Mouse (Mus musculus) left cerebral cortex, adult 2 months (tissue): ENCODE results near the gene Gm21304. TPM values are rescaled to one million over a fixed set of nuclear protein-coding genes. Genes with fewer than 3 reads are reported as not detected.
"Not testable (repeated sequence)": the region's sequence is repeated elsewhere in the genome, so short reads cannot be mapped to it uniquely, and the experiment has no call there.

ENCODE experiments used
- DNase-seq, 2 experiments: peaks; one replicate each; pipeline ENCODE4 v3.0.0; 2021 to 2022; ENCODE audit warnings: low spot score in 2 of 2, mixed read lengths in 1 of 2; ENCODE audit errors: extremely low spot score in 1 of 2
- H3K27ac ChIP-seq: fragments of 200-600 bp; 2 replicates; pipeline ENCODE4 v1.8.1; 2022
- H3K4me3 ChIP-seq: fragments of 200-600 bp; 2 replicates; pipeline ENCODE4 v1.8.1; 2022
- CTCF ChIP-seq: fragments of 200-600 bp; IDR thresholded peaks from 2 replicates; pipeline ENCODE4 v1.8.1; 2022; ENCODE audit warnings: antibody characterized with exemption, mild to moderate bottlenecking, moderate library complexity
- intact Hi-C: fragments of 180-260 bp; cut with DNase I; formaldehyde crosslinking; loops from one replicate; pipeline ENCODE4 v1.15.1; 2025
- long read RNA-seq, 2 experiments: library from polyadenylated mRNA; stranded (forward); transcript quantifications; one replicate each; pipeline ENCODE4 v2.0.0; 2021; ENCODE audit warnings: borderline mapping rate in 2 of 2
- total RNA-seq, 2 experiments: library from RNA; stranded (reverse); gene quantifications; 2 replicates each; pipeline ENCODE4 v1.2.3; 2021

Gene Gm21304
- total RNA-seq = not detected
- long read RNA-seq, experiment 1 = 0 reads
- long read RNA-seq, experiment 2 = 0 reads

GRCm38 (mm10) chr10:104168215-104168614, at the start of gene Gm21304:
Gm21304 (plus strand) TSS chr10:104168515.
- H3K4me3 ChIP-seq, DNase-seq, H3K27ac ChIP-seq, intact Hi-C loops: not testable (repeated sequence)

DNA sequence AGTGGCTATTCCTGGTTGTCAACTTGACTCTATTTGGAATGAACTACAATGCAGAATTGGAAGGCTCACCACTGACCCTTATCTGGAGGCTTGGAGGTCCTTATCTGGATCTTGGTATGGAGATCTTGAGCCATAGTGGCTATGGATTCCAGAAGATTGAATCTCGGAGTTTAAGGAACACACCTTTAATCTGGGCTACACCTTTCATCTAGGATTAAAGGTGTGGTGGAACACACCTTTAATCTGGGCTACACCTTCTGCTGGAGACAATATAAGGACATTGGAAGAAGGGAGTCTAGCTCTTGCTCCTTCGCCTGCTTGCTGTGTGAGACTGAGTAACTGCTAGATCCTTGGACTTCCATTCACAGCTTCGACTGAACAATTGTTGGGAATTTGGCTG, 25.6 kb upstream of the Gm21304 start, which contains the start of gene Gm21293:
Gene Gm21293 (plus strand): TSS at position 301 of the 400 bp plus-strand sequence.
- H3K4me3 ChIP-seq, intact Hi-C loops, H3K27ac ChIP-seq, DNase-seq: not testable (repeated sequence)

- H3K27ac ChIP-seq, H3K4me3 ChIP-seq, intact Hi-C loops, DNase-seq: not testable (repeated sequence)
Observed at GRCm38 (mm10) chr10:104151197-104151596, 17.1 kb upstream of the Gm21304 start, which contains the start of gene Gm6763. Gm6763 (plus strand) TSS chr10:104151497.

DNA sequence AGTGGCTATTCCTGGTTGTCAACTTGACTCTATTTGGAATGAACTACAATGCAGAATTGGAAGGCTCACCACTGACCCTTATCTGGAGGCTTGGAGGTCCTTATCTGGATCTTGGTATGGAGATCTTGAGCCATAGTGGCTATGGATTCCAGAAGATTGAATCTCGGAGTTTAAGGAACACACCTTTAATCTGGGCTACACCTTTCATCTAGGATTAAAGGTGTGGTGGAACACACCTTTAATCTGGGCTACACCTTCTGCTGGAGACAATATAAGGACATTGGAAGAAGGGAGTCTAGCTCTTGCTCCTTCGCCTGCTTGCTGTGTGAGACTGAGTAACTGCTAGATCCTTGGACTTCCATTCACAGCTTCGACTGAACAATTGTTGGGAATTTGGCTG, 8.6 kb upstream of the Gm21304 start, which contains the start of gene Gm8764:
Gene Gm8764 (plus strand): TSS at position 301 of the 400 bp plus-strand sequence.
- H3K27ac ChIP-seq, H3K4me3 ChIP-seq, intact Hi-C loops, DNase-seq: not testable (repeated sequence)

GRCm38 (mm10) chr10:104176724-104177123, 8.4 kb downstream of the Gm21304 start, which contains the start of gene Gm21312:
Gm21312 (plus strand) TSS chr10:104177024.
- DNase-seq, H3K4me3 ChIP-seq, H3K27ac ChIP-seq, intact Hi-C loops: not testable (repeated sequence)

DNA sequence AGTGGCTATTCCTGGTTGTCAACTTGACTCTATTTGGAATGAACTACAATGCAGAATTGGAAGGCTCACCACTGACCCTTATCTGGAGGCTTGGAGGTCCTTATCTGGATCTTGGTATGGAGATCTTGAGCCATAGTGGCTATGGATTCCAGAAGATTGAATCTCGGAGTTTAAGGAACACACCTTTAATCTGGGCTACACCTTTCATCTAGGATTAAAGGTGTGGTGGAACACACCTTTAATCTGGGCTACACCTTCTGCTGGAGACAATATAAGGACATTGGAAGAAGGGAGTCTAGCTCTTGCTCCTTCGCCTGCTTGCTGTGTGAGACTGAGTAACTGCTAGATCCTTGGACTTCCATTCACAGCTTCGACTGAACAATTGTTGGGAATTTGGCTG, 16.9 kb downstream of the Gm21304 start, which contains the start of gene Gm20765:
Gene Gm20765 (plus strand): TSS at position 301 of the 400 bp plus-strand sequence.
- H3K27ac ChIP-seq, intact Hi-C loops, H3K4me3 ChIP-seq, DNase-seq: not testable (repeated sequence)

GRCm38 (mm10) chr10:104193742-104194141, 25.4 kb downstream of the Gm21304 start, which contains the start of gene Gm4340:
Gm4340 (plus strand) TSS chr10:104194042.
- DNase-seq, intact Hi-C loops, H3K27ac ChIP-seq, H3K4me3 ChIP-seq: not testable (repeated sequence)

- TF ChIP-seq CTCF = no peak
- intact Hi-C loops = no loop called here
- Histone ChIP-seq H3K4me3 (no peak overlapping the region), H3K27ac (no peak overlapping the region)
- no peak for DNase-seq
Observed at GRCm38 (mm10) chr10:104209655-104210054, 41.3 kb downstream of the Gm21304 start.

DNA sequence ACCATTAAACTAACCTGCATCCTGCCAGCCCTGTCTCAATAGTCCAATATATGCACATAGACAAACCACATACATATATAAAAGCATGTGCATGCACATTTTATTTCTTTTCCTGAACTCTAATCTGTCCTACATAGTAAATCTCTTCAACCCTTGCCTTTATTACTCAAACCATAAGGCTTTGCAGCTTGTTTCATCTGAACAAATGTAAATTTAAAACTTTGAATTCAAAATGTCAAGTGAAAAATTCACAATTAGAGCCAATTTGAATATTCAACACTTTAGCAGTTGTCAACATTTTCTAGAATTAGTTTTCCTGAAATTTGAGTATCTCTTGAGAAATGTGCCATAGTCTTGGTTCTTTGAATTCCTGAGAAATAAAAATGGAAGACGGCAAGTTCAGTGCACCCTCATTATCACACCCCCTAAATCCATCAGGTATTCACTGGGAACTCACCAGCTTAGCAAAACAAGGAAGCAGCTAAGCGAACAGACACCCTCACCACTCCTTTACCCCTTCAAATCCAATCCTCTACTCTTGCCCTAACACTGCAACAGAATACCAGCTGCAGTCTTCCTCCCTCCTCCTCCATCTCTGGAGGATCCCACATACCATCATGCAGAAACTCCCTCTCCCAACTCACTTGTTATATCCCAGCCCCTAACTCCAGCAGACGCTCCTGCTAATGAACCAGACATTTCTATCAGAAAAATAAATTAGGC, 42.1 kb downstream of the Gm21304 start:
- no peak for TF ChIP-seq CTCF
- Histone ChIP-seq H3K4me3 (no peak overlapping the region), H3K27ac (no peak overlapping the region)
- DNase-seq = no peak
- intact Hi-C loops = no loop called here

- no peak for TF ChIP-seq CTCF
- Histone ChIP-seq H3K27ac (no peak overlapping the region), H3K4me3 (no peak overlapping the region)
- intact Hi-C loops = no loop called here
- no peak for DNase-seq
Observed at GRCm38 (mm10) chr10:104214527-104214926, 46.2 kb downstream of the Gm21304 start.

Other genes with a start within 250 kb of the Gm21304 start
- gene Gm21293, start 25.5 kb upstream of the Gm21304 start, total RNA-seq = not detected
- not detected for gene Gm6763, start 17.0 kb upstream of the Gm21304 start, total RNA-seq
- gene Gm8764, start 8.5 kb upstream of the Gm21304 start, total RNA-seq = not detected
- gene Gm21312, start 8.5 kb downstream of the Gm21304 start, total RNA-seq = not detected
- not detected for gene Gm20765, start 17.0 kb downstream of the Gm21304 start, total RNA-seq
- gene Gm4340, start 25.5 kb downstream of the Gm21304 start, total RNA-seq = not detected